Mouse (Mus musculus) kidney, postnatal 25 days (tissue): ENCODE results near the gene Smpdl3a.

Experiments
- DNase-seq, 2 experiments: peaks; one replicate each; pipeline ENCODE4 v3.0.0; 2021; ENCODE audit warnings: mixed read lengths in 2 of 2

Gene Smpdl3a

GRCm38 (mm10) chr10:57794018-57794417 is at the start of gene Smpdl3a:
Gene Smpdl3a, plus strand, starts transcription at chr10:57794335.
- no peak for DNase-seq

GRCm38 (mm10) chr10:57745452-57745851 is 48.7 kb upstream of the Smpdl3a start:
- no peak for DNase-seq

- DNase-seq: no peak
Observed at GRCm38 (mm10) chr10:57747127-57747526, 47.0 kb upstream of the Smpdl3a start.

GRCm38 (mm10) chr10:57753343-57753742 is 40.8 kb upstream of the Smpdl3a start:
- no peak for DNase-seq

- DNase-seq: no peak
Observed at GRCm38 (mm10) chr10:57755201-57755736, 38.9 kb upstream of the Smpdl3a start.

GRCm38 (mm10) chr10:57758999-57759398 is 35.1 kb upstream of the Smpdl3a start:
- DNase-seq: no peak

GRCm38 (mm10) chr10:57760694-57761093 is 33.4 kb upstream of the Smpdl3a start:
- no peak for DNase-seq

GRCm38 (mm10) chr10:57763044-57763443 is 31.1 kb upstream of the Smpdl3a start:
- DNase-seq: no peak

- no peak for DNase-seq
Observed at GRCm38 (mm10) chr10:57783289-57784130, 10.6 kb upstream of the Smpdl3a start.

GRCm38 (mm10) chr10:57784131-57784875 is 9.8 kb upstream of the Smpdl3a start:
- peak; percentile 90 for DNase-seq

GRCm38 (mm10) chr10:57784876-57785150 is 9.3 kb upstream of the Smpdl3a start, which contains the start of gene Fabp7:
Gene Fabp7, plus strand, starts transcription at chr10:57784881.
- no peak for DNase-seq

- DNase-seq: no peak
Observed at GRCm38 (mm10) chr10:57785552-57785951, 8.6 kb upstream of the Smpdl3a start.

GRCm38 (mm10) chr10:57792957-57793356 is 1.2 kb upstream of the Smpdl3a start:
- no peak for DNase-seq

GRCm38 (mm10) chr10:57794491-57795461 is 641 bp downstream of the Smpdl3a start:
- peak; percentile 64 to 84 for DNase-seq

GRCm38 (mm10) chr10:57795542-57795941 is 1.4 kb downstream of the Smpdl3a start:
- peak in 1 of 2 experiments; percentile 10 for DNase-seq

- DNase-seq: peak; percentile 37 to 38
Observed at GRCm38 (mm10) chr10:57796057-57796456, 1.9 kb downstream of the Smpdl3a start.

GRCm38 (mm10) chr10:57799486-57799885 is 5.4 kb downstream of the Smpdl3a start:
- no peak for DNase-seq

GRCm38 (mm10) chr10:57807754-57808153 is 13.6 kb downstream of the Smpdl3a start:
- no peak for DNase-seq

GRCm38 (mm10) chr10:57812161-57812856 is 18.2 kb downstream of the Smpdl3a start:
- no peak for DNase-seq

- no peak for DNase-seq
Observed at GRCm38 (mm10) chr10:57814295-57814694, 20.2 kb downstream of the Smpdl3a start.

- no peak for DNase-seq
Observed at GRCm38 (mm10) chr10:57815869-57816268, 21.7 kb downstream of the Smpdl3a start.

GRCm38 (mm10) chr10:57819209-57819608 is 25.1 kb downstream of the Smpdl3a start:
- no peak for DNase-seq
